Mouse (Mus musculus): ENCODE data around the gene Kif13a. TPM values are rescaled to one million over a fixed set of nuclear protein-coding genes. Genes with fewer than 3 reads are reported as not detected.

Gene Kif13a
- polyA plus RNA-seq, 1 experiment from 2014 or later = 39.8 TPM

- 79% methylated on average over 14 of the region's 14 CpGs for WGBS (ENCODE audit: insufficient replicate concordance)
- H3K36me3 ChIP-seq (ENCODE audit: control insufficient read depth, insufficient read depth, low read length) = peaks cover 2% of the 10 kb centered on the region; the same call in 1 of the 2 replicates
These were observed 24.6 kb downstream of the Kif13a start for GRCm38 (mm10) chr13:46904982-46905621.

GRCm38 (mm10) chr13:46902568-46903255, 27.0 kb downstream of the Kif13a start:
- Histone ChIP-seq H3K27me3 (ENCODE audit: control insufficient read depth, insufficient read depth, low read length) (no peaks in the 10 kb centered on the region), H3K4me1 (ENCODE audit: control insufficient read depth, insufficient read depth, low read length) (peaks cover 18% of the 10 kb centered on the region), H3K27ac (ENCODE audit: low read depth, low read length) (no peak overlapping the region), H3K36me3 (ENCODE audit: control insufficient read depth, insufficient read depth, low read length) (peaks cover 2% of the 10 kb centered on the region; the same call in 1 of the 2 replicates), H3K9ac (ENCODE audit: low read depth, low read length) (no peak overlapping the region), H3K4me2 (no peak overlapping the region), H3K4me3 (ENCODE audit: low read depth, low read length) (no peak overlapping the region), H3K9me3 (replicated peaks; ENCODE audit: control insufficient read depth, low read length) (no peaks in the 10 kb centered on the region)
- ATAC-seq (replicated peaks; ENCODE audit: insufficient number of reproducible peaks, low FRiP score, low TSS enrichment) = no peak
- WGBS (ENCODE audit: insufficient replicate concordance) = 85% methylated on average over 7 of the region's 7 CpGs

More at GRCm38 (mm10) chr13:46904982-46905621, 24.6 kb downstream of the Kif13a start:
- Histone ChIP-seq H3K4me3 (ENCODE audit: low read depth, low read length) (no peak overlapping the region), H3K27ac (ENCODE audit: low read depth, low read length) (no peak overlapping the region), H3K4me1 (ENCODE audit: control insufficient read depth, insufficient read depth, low read length) (peaks cover 22% of the 10 kb centered on the region), H3K9me3 (replicated peaks; ENCODE audit: control insufficient read depth, low read length) (no peaks in the 10 kb centered on the region), H3K27me3 (ENCODE audit: control insufficient read depth, insufficient read depth, low read length) (no peaks in the 10 kb centered on the region), H3K9ac (ENCODE audit: low read depth, low read length) (no peak overlapping the region), H3K4me2 (no peak overlapping the region)
- ATAC-seq (replicated peaks; ENCODE audit: insufficient number of reproducible peaks, low FRiP score, low TSS enrichment) = no peak

- no peak overlapping the region for H3K9ac ChIP-seq (ENCODE audit: low read depth, low read length)
These were observed 28.7 kb downstream of the Kif13a start for GRCm38 (mm10) chr13:46900870-46901555.

GRCm38 (mm10) chr13:46898837-46899236, 30.8 kb downstream of the Kif13a start:
- Histone ChIP-seq H3K9ac (ENCODE audit: low read depth, low read length) (0 out of 2 replicates have a peak overlapping the region, but pooled peaks have one; percentile 6), H3K4me2 (peak overlapping the region; percentile 47), H3K4me1 (ENCODE audit: control insufficient read depth, insufficient read depth, low read length) (peaks cover 26% of the 10 kb centered on the region), H3K27me3 (ENCODE audit: control insufficient read depth, insufficient read depth, low read length) (no peaks in the 10 kb centered on the region), H3K27ac (ENCODE audit: low read depth, low read length) (peak overlapping the region; percentile 77), H3K36me3 (ENCODE audit: control insufficient read depth, insufficient read depth, low read length) (peaks cover 2% of the 10 kb centered on the region; the same call in 1 of the 2 replicates), H3K4me3 (ENCODE audit: low read depth, low read length) (no peak overlapping the region), H3K9me3 (replicated peaks; ENCODE audit: control insufficient read depth, low read length) (no peaks in the 10 kb centered on the region)
- no peak for ATAC-seq (replicated peaks; ENCODE audit: insufficient number of reproducible peaks, low FRiP score, low TSS enrichment)
- 25% methylated on average over 2 of the region's 2 CpGs for WGBS (ENCODE audit: insufficient replicate concordance)

More at GRCm38 (mm10) chr13:46900870-46901555, 28.7 kb downstream of the Kif13a start:
- no peak for ATAC-seq (replicated peaks; ENCODE audit: insufficient number of reproducible peaks, low FRiP score, low TSS enrichment)
- no peak overlapping the region for H3K4me2 ChIP-seq
- no peaks in the 10 kb centered on the region for H3K27me3 ChIP-seq (ENCODE audit: control insufficient read depth, insufficient read depth, low read length)
- H3K4me1 ChIP-seq (ENCODE audit: control insufficient read depth, insufficient read depth, low read length) = peaks cover 22% of the 10 kb centered on the region
- H3K4me3 ChIP-seq (ENCODE audit: low read depth, low read length) = no peak overlapping the region
- no peaks in the 10 kb centered on the region for H3K9me3 ChIP-seq (replicated peaks; ENCODE audit: control insufficient read depth, low read length)
- peaks cover 2% of the 10 kb centered on the region; the same call in 1 of the 2 replicates for H3K36me3 ChIP-seq (ENCODE audit: control insufficient read depth, insufficient read depth, low read length)
- WGBS (ENCODE audit: insufficient replicate concordance) = 75% methylated on average over 11 of the region's 11 CpGs
- H3K27ac ChIP-seq (ENCODE audit: low read depth, low read length) = peak overlapping the region; percentile 68; the same call in 1 of the 2 replicates

- no peaks in the 10 kb centered on the region for H3K27me3 ChIP-seq (ENCODE audit: control insufficient read depth, insufficient read depth, low read length)
- H3K4me2 ChIP-seq = peak overlapping the region; percentile 47
- peaks cover 26% of the 10 kb centered on the region for H3K4me1 ChIP-seq (ENCODE audit: control insufficient read depth, insufficient read depth, low read length)
- H3K4me3 ChIP-seq (ENCODE audit: low read depth, low read length) = no peak overlapping the region
- H3K27ac ChIP-seq (ENCODE audit: low read depth, low read length) = peak overlapping the region; percentile 77
- ATAC-seq (replicated peaks; ENCODE audit: insufficient number of reproducible peaks, low FRiP score, low TSS enrichment) = no peak
- peak overlapping the region; percentile 61; the same call in 1 of the 2 replicates for H3K9ac ChIP-seq (ENCODE audit: low read depth, low read length)
- H3K9me3 ChIP-seq (replicated peaks; ENCODE audit: control insufficient read depth, low read length) = no peaks in the 10 kb centered on the region
- H3K36me3 ChIP-seq (ENCODE audit: control insufficient read depth, insufficient read depth, low read length) = peaks cover 2% of the 10 kb centered on the region; the same call in 1 of the 2 replicates
- WGBS (ENCODE audit: insufficient replicate concordance) = 31% methylated on average over 11 of the region's 11 CpGs
These were observed 31.3 kb downstream of the Kif13a start for GRCm38 (mm10) chr13:46898411-46898810.

GRCm38 (mm10) chr13:46892380-46892779, 37.3 kb downstream of the Kif13a start:
- Histone ChIP-seq H3K27ac (ENCODE audit: low read depth, low read length) (no peak overlapping the region), H3K27me3 (ENCODE audit: control insufficient read depth, insufficient read depth, low read length) (no peaks in the 10 kb centered on the region), H3K9ac (ENCODE audit: low read depth, low read length) (no peak overlapping the region), H3K9me3 (replicated peaks; ENCODE audit: control insufficient read depth, low read length) (no peaks in the 10 kb centered on the region), H3K4me2 (no peak overlapping the region), H3K4me1 (ENCODE audit: control insufficient read depth, insufficient read depth, low read length) (peaks cover 37% of the 10 kb centered on the region), H3K4me3 (ENCODE audit: low read depth, low read length) (no peak overlapping the region), H3K36me3 (ENCODE audit: control insufficient read depth, insufficient read depth, low read length) (no peaks in the 10 kb centered on the region)
- WGBS (ENCODE audit: insufficient replicate concordance) = 58% methylated on average over 4 of the region's 4 CpGs
- no peak for ATAC-seq (replicated peaks; ENCODE audit: insufficient number of reproducible peaks, low FRiP score, low TSS enrichment)

GRCm38 (mm10) chr13:46888150-46888683, 41.5 kb downstream of the Kif13a start:
- Histone ChIP-seq H3K9ac (ENCODE audit: low read depth, low read length) (no peak overlapping the region), H3K4me2 (no peak overlapping the region), H3K36me3 (ENCODE audit: control insufficient read depth, insufficient read depth, low read length) (no peaks in the 10 kb centered on the region), H3K27me3 (ENCODE audit: control insufficient read depth, insufficient read depth, low read length) (no peaks in the 10 kb centered on the region), H3K9me3 (replicated peaks; ENCODE audit: control insufficient read depth, low read length) (no peaks in the 10 kb centered on the region), H3K4me3 (ENCODE audit: low read depth, low read length) (no peak overlapping the region), H3K27ac (ENCODE audit: low read depth, low read length) (no peak overlapping the region), H3K4me1 (ENCODE audit: control insufficient read depth, insufficient read depth, low read length) (peaks cover 59% of the 10 kb centered on the region)
- 85% methylated on average over 12 of the region's 12 CpGs for WGBS (ENCODE audit: insufficient replicate concordance)
- no peak for ATAC-seq (replicated peaks; ENCODE audit: insufficient number of reproducible peaks, low FRiP score, low TSS enrichment)

GRCm38 (mm10) chr13:46886497-46887261, 43.0 kb downstream of the Kif13a start:
- Histone ChIP-seq H3K4me1 (ENCODE audit: control insufficient read depth, insufficient read depth, low read length) (peaks cover 54% of the 10 kb centered on the region), H3K27ac (ENCODE audit: low read depth, low read length) (no peak overlapping the region)

More at GRCm38 (mm10) chr13:46886497-46887261, 43.0 kb downstream of the Kif13a start:
- Histone ChIP-seq H3K27me3 (ENCODE audit: control insufficient read depth, insufficient read depth, low read length) (no peaks in the 10 kb centered on the region), H3K9me3 (replicated peaks; ENCODE audit: control insufficient read depth, low read length) (no peaks in the 10 kb centered on the region), H3K4me3 (ENCODE audit: low read depth, low read length) (no peak overlapping the region), H3K9ac (ENCODE audit: low read depth, low read length) (no peak overlapping the region), H3K4me2 (no peak overlapping the region), H3K36me3 (ENCODE audit: control insufficient read depth, insufficient read depth, low read length) (no peaks in the 10 kb centered on the region)
- no peak for ATAC-seq (replicated peaks; ENCODE audit: insufficient number of reproducible peaks, low FRiP score, low TSS enrichment)
- WGBS (ENCODE audit: insufficient replicate concordance) = 79% methylated on average over 10 of the region's 10 CpGs
